Mouse (Mus musculus): ENCODE results near the gene Zyg11a. TPM values are rescaled to one million over a fixed set of nuclear protein-coding genes. Genes with fewer than 3 reads are reported as not detected.
"Not testable (repeated sequence)": the region's sequence is repeated elsewhere in the genome, so short reads cannot be mapped to it uniquely, and the experiment has no call there.

The Zyg11a gene
- polyA plus RNA-seq, 1 experiment from 2014 or later: not detected

GRCm38 (mm10) chr4:108165152-108165895 is 52.5 kb downstream of the Zyg11a start, which contains the start of gene Echdc2:
Gene Echdc2 (plus strand): TSS chr4:108165437.
- H3K36me3 ChIP-seq (ENCODE audit: control insufficient read depth, insufficient read depth, low read length): no peaks in the 10 kb centered on the region
- H3K27ac ChIP-seq (ENCODE audit: low read depth, low read length): no peak within 1 kb of the TSS
- peak within 1 kb of the TSS; percentile 73 for H3K9ac ChIP-seq (ENCODE audit: low read length)
- ATAC-seq (replicated peaks; ENCODE audit: low FRiP score) (0 out of 2 replicates have a peak, but pooled peaks have one; percentile 46), DNase-seq (ENCODE audit: low spot score) (peak; percentile 85)
- no peaks in the 10 kb centered on the region for H3K4me1 ChIP-seq (replicated peaks; ENCODE audit: control insufficient read depth, insufficient read depth, low read length)
- no peaks in the 10 kb centered on the region for H3K27me3 ChIP-seq (ENCODE audit: control insufficient read depth, insufficient read depth, low read length)
- H3K4me3 ChIP-seq (ENCODE audit: low read depth, low read length): peak within 1 kb of the TSS; percentile 53
- H3K9me3 ChIP-seq (ENCODE audit: control insufficient read depth, low read length): no peaks in the 10 kb centered on the region
- 1% methylated on average over 43 of the region's 43 CpGs for WGBS
- peak within 1 kb of the TSS; percentile 83 for H3K4me2 ChIP-seq (ENCODE audit: low read depth, low read length, severe bottlenecking)

DNA sequence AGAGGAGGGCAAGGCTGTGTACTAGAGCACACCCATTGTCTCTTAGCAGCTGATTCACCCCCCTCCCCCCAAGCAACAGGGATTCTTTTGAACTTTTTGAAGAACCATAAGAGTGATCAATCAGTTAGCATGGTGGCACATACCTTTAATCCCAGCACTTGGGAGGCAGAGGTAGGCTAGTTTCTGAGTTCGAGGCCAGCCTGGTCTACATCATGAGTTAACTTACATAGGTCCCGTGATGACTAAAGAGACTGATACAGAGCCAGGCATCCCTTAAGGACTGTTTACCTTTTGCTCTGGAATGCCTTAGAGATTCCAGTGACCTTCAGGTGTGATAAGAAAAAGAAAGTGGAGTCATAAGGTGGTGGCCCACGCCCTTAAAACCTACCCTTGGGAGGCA is 54.6 kb downstream of the Zyg11a start:
- H3K36me3 ChIP-seq (ENCODE audit: control insufficient read depth, insufficient read depth, low read length): no peaks in the 10 kb centered on the region
- no peak overlapping the region for H3K27ac ChIP-seq (ENCODE audit: low read depth, low read length)
- ATAC-seq (replicated peaks; ENCODE audit: low FRiP score) (no peak), DNase-seq (ENCODE audit: low spot score) (no peak)
- no peak overlapping the region for H3K9ac ChIP-seq (ENCODE audit: low read length)
- H3K4me1 ChIP-seq (replicated peaks; ENCODE audit: control insufficient read depth, insufficient read depth, low read length): no peaks in the 10 kb centered on the region
- no peak overlapping the region for H3K4me2 ChIP-seq (ENCODE audit: low read depth, low read length, severe bottlenecking)
- no peaks in the 10 kb centered on the region for H3K27me3 ChIP-seq (ENCODE audit: control insufficient read depth, insufficient read depth, low read length)
- 84% methylated on average over 3 of the region's 3 CpGs for WGBS
- H3K9me3 ChIP-seq (ENCODE audit: control insufficient read depth, low read length): no peaks in the 10 kb centered on the region
- H3K4me3 ChIP-seq (ENCODE audit: low read depth, low read length): no peak overlapping the region

DNA sequence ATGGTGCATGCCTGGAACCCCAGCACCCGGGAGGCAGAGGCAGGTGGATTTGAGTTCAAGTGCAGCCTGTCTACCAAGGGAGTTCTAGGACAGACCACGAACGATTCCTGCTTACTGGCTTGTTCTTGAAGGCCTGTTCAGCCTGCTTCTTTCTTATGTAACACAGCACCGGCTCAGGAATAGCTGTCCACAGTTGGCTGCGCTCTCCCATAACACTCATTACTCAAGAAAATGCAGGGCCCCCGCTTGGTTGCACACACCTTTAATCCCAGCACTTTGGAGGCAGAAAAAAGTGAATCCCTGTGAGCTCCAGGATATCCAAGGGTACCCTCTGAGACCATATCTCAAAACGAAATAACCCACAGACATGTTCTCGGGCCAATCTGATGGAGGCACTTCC is 55.9 kb downstream of the Zyg11a start:
- H3K4me3 ChIP-seq (ENCODE audit: low read depth, low read length): no peak overlapping the region
- DNase-seq (ENCODE audit: low spot score): no peak
- 93% methylated on average over 8 of the region's 8 CpGs for WGBS
- H3K9ac ChIP-seq (ENCODE audit: low read length): no peak overlapping the region
- no peak for ATAC-seq (replicated peaks; ENCODE audit: low FRiP score)
- H3K27ac ChIP-seq (ENCODE audit: low read depth, low read length): no peak overlapping the region
- H3K9me3 ChIP-seq (ENCODE audit: control insufficient read depth, low read length): no peaks in the 10 kb centered on the region
- no peaks in the 10 kb centered on the region for H3K4me1 ChIP-seq (replicated peaks; ENCODE audit: control insufficient read depth, insufficient read depth, low read length)
- H3K27me3 ChIP-seq (ENCODE audit: control insufficient read depth, insufficient read depth, low read length): no peaks in the 10 kb centered on the region
- H3K36me3 ChIP-seq (ENCODE audit: control insufficient read depth, insufficient read depth, low read length): no peaks in the 10 kb centered on the region
- H3K4me2 ChIP-seq (ENCODE audit: low read depth, low read length, severe bottlenecking): no peak overlapping the region

GRCm38 (mm10) chr4:108155141-108155540 is 62.7 kb downstream of the Zyg11a start:
- H3K27me3 ChIP-seq (ENCODE audit: control insufficient read depth, insufficient read depth, low read length); H3K9me3 ChIP-seq (ENCODE audit: control insufficient read depth, low read length); H3K4me2 ChIP-seq (ENCODE audit: low read depth, low read length, severe bottlenecking); H3K36me3 ChIP-seq (ENCODE audit: control insufficient read depth, insufficient read depth, low read length); DNase-seq (ENCODE audit: low spot score); H3K4me1 ChIP-seq (replicated peaks; ENCODE audit: control insufficient read depth, insufficient read depth, low read length); H3K27ac ChIP-seq (ENCODE audit: low read depth, low read length); ATAC-seq (replicated peaks; ENCODE audit: low FRiP score); H3K9ac ChIP-seq (ENCODE audit: low read length); H3K4me3 ChIP-seq (ENCODE audit: low read depth, low read length): not testable (repeated sequence)
- 82% methylated on average over 1 of the region's 1 CpGs for WGBS

DNA sequence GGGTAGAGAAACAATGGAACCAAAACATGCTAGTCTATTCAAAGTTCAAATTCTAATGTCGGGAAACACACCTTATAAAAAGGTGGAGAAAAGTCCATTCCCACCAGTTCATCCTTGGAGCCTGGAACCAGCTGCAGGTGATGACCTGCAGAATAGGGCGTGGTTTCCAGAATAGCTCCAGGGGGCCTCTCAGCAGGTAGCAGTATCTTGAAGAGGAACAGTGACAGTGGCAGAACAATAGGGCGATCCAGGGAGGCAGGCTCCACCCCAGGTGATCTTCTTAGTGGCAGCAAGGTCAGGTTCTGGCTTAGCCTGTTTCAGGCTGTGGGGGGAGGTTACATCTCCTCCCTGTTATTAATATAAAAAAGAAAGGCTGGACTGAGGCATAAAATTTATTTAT is 72.3 kb downstream of the Zyg11a start:
- not testable (repeated sequence) for H3K27me3 ChIP-seq (ENCODE audit: control insufficient read depth, insufficient read depth, low read length); H3K9ac ChIP-seq (ENCODE audit: low read length); H3K4me1 ChIP-seq (replicated peaks; ENCODE audit: control insufficient read depth, insufficient read depth, low read length); ATAC-seq (replicated peaks; ENCODE audit: low FRiP score); H3K4me2 ChIP-seq (ENCODE audit: low read depth, low read length, severe bottlenecking); H3K36me3 ChIP-seq (ENCODE audit: control insufficient read depth, insufficient read depth, low read length); H3K9me3 ChIP-seq (ENCODE audit: control insufficient read depth, low read length); DNase-seq (ENCODE audit: low spot score); H3K4me3 ChIP-seq (ENCODE audit: low read depth, low read length); H3K27ac ChIP-seq (ENCODE audit: low read depth, low read length)
- 32% methylated on average over 3 of the region's 3 CpGs for WGBS

GRCm38 (mm10) chr4:108144880-108145279 is 73.0 kb downstream of the Zyg11a start, which contains the start of gene Scp2:
Gene Scp2 (minus strand): TSS chr4:108144998.
- no peaks in the 10 kb centered on the region; the same call in 1 of the 2 replicates for H3K9me3 ChIP-seq (ENCODE audit: control insufficient read depth, low read length)
- no peak within 1 kb of the TSS for H3K4me2 ChIP-seq (ENCODE audit: low read depth, low read length, severe bottlenecking)
- no peak within 1 kb of the TSS for H3K4me3 ChIP-seq (ENCODE audit: low read depth, low read length)
- H3K27me3 ChIP-seq (ENCODE audit: control insufficient read depth, insufficient read depth, low read length): no peaks in the 10 kb centered on the region
- H3K4me1 ChIP-seq (replicated peaks; ENCODE audit: control insufficient read depth, insufficient read depth, low read length): no peaks in the 10 kb centered on the region
- ATAC-seq (replicated peaks; ENCODE audit: low FRiP score) (no peak), DNase-seq (ENCODE audit: low spot score) (no peak)
- no peak within 1 kb of the TSS for H3K27ac ChIP-seq (ENCODE audit: low read depth, low read length)
- 91% methylated on average over 1 of the region's 1 CpGs for WGBS
- H3K36me3 ChIP-seq (ENCODE audit: control insufficient read depth, insufficient read depth, low read length): no peaks in the 10 kb centered on the region
- no peak within 1 kb of the TSS for H3K9ac ChIP-seq (ENCODE audit: low read length)

DNA sequence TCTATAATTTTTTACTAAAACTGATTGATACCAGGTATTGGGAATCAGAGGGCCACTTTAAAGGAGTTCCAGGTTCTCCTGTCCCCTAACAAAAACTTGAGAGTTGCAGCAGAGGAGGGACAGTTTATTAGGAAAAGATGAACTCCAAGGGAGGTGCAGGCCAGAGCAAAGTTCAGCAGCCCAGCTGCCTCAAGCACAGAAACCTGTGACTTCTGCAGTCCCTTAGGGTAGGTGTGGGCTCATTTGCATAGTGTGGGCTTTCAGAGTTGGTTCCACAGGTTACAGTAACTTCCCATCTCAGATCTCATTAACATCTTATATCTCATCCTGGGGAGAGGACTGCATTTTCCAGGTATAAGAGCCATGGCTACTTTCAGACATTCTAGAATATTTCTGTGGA is 74.1 kb downstream of the Zyg11a start:
- Histone ChIP-seq H3K4me2 (ENCODE audit: low read depth, low read length, severe bottlenecking) (no peak overlapping the region), H3K4me3 (ENCODE audit: low read depth, low read length) (no peak overlapping the region), H3K36me3 (ENCODE audit: control insufficient read depth, insufficient read depth, low read length) (no peaks in the 10 kb centered on the region), H3K4me1 (replicated peaks; ENCODE audit: control insufficient read depth, insufficient read depth, low read length) (no peaks in the 10 kb centered on the region), H3K27ac (ENCODE audit: low read depth, low read length) (no peak overlapping the region), H3K9ac (ENCODE audit: low read length) (no peak overlapping the region), H3K27me3 (ENCODE audit: control insufficient read depth, insufficient read depth, low read length) (no peaks in the 10 kb centered on the region), H3K9me3 (ENCODE audit: control insufficient read depth, low read length) (no peaks in the 10 kb centered on the region; the same call in 1 of the 2 replicates)
- no peak for ATAC-seq (replicated peaks; ENCODE audit: low FRiP score)
- no peak for DNase-seq (ENCODE audit: low spot score)

DNA sequence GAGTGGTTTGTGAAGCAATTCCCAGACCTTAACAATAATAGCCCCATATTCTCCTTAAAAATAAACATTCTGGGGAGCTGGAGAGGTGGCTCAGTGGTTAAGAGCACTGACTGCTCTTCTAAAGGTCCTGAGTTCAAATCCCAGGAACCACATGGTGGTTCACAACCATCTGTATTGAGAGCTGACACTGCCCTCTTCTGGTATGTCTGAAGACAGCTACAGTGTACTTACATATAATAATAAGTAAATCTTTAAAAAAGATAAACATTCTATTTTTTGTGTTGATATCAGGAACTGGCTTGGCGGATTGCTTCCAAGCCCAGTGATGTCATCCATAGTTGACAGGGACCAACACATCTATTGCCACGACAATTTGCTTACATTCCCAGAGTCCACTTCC is 74.7 kb downstream of the Zyg11a start:
- DNase-seq (ENCODE audit: low spot score); H3K4me2 ChIP-seq (ENCODE audit: low read depth, low read length, severe bottlenecking); H3K36me3 ChIP-seq (ENCODE audit: control insufficient read depth, insufficient read depth, low read length); H3K27me3 ChIP-seq (ENCODE audit: control insufficient read depth, insufficient read depth, low read length); H3K9ac ChIP-seq (ENCODE audit: low read length); H3K4me1 ChIP-seq (replicated peaks; ENCODE audit: control insufficient read depth, insufficient read depth, low read length); H3K4me3 ChIP-seq (ENCODE audit: low read depth, low read length); H3K27ac ChIP-seq (ENCODE audit: low read depth, low read length); ATAC-seq (replicated peaks; ENCODE audit: low FRiP score); H3K9me3 ChIP-seq (ENCODE audit: control insufficient read depth, low read length): not testable (repeated sequence)
- WGBS: 92% methylated on average over 2 of the region's 2 CpGs

DNA sequence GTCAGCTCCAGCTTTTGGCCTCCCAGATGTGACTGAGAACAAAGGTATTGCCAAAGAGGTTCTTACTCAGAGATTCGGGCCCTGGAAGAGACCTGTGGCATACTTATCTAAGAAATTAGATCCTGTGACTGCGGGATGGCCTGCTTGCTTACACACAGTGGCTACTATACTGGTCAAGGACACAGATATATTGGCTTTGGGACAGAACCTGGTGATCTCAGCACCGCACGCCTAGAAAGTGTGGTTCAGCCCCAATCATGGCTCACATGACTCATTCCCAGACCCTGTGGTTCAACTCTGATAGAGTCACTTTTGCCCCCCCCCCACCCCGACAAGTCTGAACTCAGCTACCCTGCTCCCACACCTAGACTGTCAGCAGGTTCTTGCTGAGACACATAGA is 80.9 kb downstream of the Zyg11a start:
- no peaks in the 10 kb centered on the region for H3K9me3 ChIP-seq (ENCODE audit: control insufficient read depth, low read length)
- no peak for DNase-seq (ENCODE audit: low spot score)
- 91% methylated on average over 5 of the region's 5 CpGs for WGBS
- no peak overlapping the region for H3K4me3 ChIP-seq (ENCODE audit: low read depth, low read length)
- no peak for ATAC-seq (replicated peaks; ENCODE audit: low FRiP score)
- H3K27me3 ChIP-seq (ENCODE audit: control insufficient read depth, insufficient read depth, low read length): no peaks in the 10 kb centered on the region
- no peaks in the 10 kb centered on the region for H3K4me1 ChIP-seq (replicated peaks; ENCODE audit: control insufficient read depth, insufficient read depth, low read length)
- H3K36me3 ChIP-seq (ENCODE audit: control insufficient read depth, insufficient read depth, low read length): no peaks in the 10 kb centered on the region
- no peak overlapping the region for H3K27ac ChIP-seq (ENCODE audit: low read depth, low read length)
- H3K4me2 ChIP-seq (ENCODE audit: low read depth, low read length, severe bottlenecking): no peak overlapping the region
- H3K9ac ChIP-seq (ENCODE audit: low read length): no peak overlapping the region
